Mouse (Mus musculus) olfactory bulb, adult 2 months (tissue): ENCODE measurements at regions not wholly inside any gene's neighbourhood (a gene's known extent, or its start where the extent isn't known, plus 50 kb on each side); places are given as distances from the start of the nearest gene placed in this dataset.

Experiments used
- CTCF ChIP-seq: fragments of 200-500 bp; IDR thresholded peaks from 2 replicates; pipeline ENCODE4 v1.5.1; 2012; ENCODE audit warnings: low read depth, mild to moderate bottlenecking, low read length, moderate library complexity; ENCODE audit not compliant: insufficient read depth
- POLR2A ChIP-seq: fragments of 200-500 bp; IDR thresholded peaks from 2 replicates; pipeline ENCODE4 v1.6.1; 2012; ENCODE audit warnings: mild to moderate bottlenecking, low read depth, low read length, moderate library complexity; ENCODE audit not compliant: insufficient read depth

DNA sequence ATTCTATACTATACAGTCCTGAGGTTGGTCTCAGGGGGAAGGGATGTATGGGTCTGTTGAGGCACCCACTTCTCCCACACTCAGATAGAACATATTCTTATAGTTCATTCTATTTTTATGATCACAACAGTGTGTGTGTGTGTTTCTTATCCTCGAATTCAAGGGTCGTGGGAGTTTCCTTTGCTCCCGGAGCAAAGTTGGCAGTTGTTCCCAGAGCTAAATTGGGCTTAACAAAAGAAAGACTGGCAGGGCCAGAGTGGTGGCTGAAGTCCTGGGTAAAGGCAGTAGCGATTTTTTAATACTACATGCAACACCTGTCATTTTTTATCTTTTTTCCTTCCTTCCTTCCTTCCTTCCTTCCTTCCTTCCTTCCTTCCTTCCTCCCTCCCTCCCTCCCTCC, 131.5 kb upstream of the Sp4 start:
- TF ChIP-seq CTCF (no peak), POLR2A (no peak)
